Mouse (Mus musculus) spleen, postnatal 10 days (tissue): ENCODE results near the gene Apom.

Source experiments
- DNase-seq, 2 experiments: peaks; one replicate each; pipeline ENCODE4 v3.0.0; 2021 to 2022; ENCODE audit warnings: low spot score in 2 of 2

Apom gene

GRCm38 (mm10) chr17:35131500-35132173, at the start of gene Apom:
Gene Apom (minus strand): TSS chr17:35132050.
- DNase-seq = no peak

- no peak for DNase-seq
These were observed 48.2 kb upstream of the Apom start for GRCm38 (mm10) chr17:35180093-35180492.

GRCm38 (mm10) chr17:35178528-35178927, 46.7 kb upstream of the Apom start:
- DNase-seq = peak; percentile 64 to 82

DNA sequence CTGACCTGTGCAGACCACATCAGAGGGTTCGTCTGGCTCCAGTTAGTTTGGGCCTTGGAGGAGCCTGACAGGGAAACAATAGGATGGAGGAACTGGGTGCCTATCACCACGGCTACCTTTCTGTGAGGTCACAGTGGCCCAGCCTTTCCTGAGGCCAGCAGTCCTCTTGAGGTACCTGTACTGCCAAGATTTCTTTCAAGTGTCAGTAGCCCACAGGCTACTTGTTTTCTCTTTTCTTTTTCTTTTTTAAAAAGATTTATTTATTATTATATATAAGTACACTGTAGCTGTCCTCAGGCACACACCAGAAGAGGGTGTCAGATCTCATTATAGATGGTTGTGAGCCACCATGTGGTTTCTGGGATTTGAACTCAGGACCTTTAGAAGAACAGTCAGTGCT, 44.1 kb upstream of the Apom start, which contains the start of gene Aif1:
Aif1 (minus strand) TSS at position 101 of the 400 bp plus-strand sequence.
- no peak for DNase-seq

- DNase-seq = peak in 1 of 2 experiments; percentile 17
These were observed 43.5 kb upstream of the Apom start for GRCm38 (mm10) chr17:35175382-35175781.

DNA sequence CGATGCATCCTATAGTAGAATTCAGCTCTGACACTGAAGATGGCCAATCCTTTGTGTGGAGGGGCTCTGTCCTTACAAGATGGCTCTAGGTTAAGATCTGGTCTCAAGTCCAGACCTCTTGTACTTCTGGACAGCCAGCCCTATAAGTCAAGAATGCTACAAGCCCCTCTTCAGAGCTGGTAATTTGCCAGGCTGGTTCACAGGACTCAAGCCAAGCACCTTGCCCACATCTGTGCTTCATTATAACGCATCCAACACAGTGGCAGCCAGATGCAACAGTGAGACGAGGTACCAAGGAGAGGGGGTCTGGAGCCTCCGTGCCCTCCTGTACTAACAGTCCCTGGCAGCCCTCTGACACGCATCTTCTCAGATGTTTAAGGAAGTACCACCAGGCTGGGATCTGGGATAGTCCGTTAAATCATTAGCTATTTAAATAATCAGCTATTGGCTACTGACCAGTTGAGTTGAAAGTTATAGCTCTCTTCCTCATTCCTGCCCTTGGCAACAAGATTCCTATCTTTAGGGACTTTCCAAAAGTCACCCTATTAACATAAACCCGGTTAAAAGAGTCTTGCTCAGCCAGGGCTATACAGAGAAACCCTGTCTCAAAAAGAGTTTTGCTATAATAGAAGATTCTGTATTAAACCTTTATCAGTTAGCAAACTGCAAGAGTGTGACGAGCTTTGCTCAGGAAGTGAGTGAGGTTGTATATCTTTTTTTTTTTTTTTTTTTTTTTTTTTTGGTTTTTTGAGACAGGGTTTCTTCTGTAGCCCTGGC, 42.5 kb upstream of the Apom start:
- DNase-seq = peak in 1 of 2 experiments; percentile 13

- DNase-seq = peak; percentile 28 to 44
These were observed 41.5 kb upstream of the Apom start for GRCm38 (mm10) chr17:35173329-35173728.

- DNase-seq = no peak
These were observed 40.8 kb upstream of the Apom start for GRCm38 (mm10) chr17:35172445-35173234.

GRCm38 (mm10) chr17:35168541-35169207, 36.8 kb upstream of the Apom start:
- DNase-seq = peak in 1 of 2 experiments; percentile 50

DNA sequence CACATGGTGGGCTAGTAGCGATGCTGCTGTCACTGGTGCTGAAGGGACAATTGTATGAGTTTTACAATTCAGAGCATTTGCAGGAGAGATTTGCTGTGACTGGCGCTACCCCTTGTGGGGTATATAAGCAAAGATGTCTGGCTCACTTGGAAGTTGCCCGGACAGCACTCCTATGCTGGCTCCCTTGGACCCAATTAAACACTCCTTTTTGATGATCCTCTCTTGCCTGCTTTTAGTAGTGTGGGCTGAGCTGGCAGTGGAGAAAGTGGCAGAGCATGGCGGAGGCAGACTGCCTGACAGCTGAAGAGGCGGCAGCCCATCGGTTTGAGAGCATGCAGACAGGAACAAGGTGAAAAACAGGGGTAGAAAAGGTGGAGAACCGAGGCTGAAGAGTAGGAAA, 35.9 kb upstream of the Apom start:
- no peak for DNase-seq

DNA sequence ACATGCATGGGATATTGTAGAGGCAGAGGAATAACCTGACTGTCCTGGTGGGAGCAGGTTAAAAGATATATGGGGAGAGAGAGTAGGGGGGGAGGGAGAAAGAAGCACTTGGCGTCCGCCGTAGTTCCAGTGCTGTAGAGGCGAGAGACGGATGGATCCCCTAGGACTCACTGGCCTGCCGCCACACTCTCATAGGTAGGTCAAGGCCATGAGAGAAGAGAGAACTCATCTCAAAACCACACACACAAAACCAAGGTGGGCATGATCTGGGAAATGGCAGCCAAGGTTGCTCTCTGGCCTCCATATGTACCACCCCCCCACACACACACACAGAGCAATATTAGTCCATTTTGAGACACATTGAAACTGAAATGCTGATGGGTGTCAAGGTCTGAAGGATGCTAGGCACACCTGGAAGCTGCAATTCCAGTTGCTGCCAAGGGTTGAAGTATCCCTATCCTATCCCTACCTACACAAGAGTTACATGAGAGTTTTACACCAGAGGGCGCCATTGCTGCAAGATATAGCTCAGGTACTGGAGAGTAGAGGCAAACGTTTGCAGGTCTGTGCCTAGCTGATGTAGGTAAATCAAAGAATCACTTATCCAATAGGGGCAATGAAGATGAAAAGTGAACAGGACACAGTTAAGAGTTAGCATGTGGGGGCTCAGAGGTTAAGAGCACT, 34.6 kb upstream of the Apom start:
- DNase-seq = peak; percentile 47 to 80

GRCm38 (mm10) chr17:35165451-35166155, 33.8 kb upstream of the Apom start:
- DNase-seq = no peak

DNA sequence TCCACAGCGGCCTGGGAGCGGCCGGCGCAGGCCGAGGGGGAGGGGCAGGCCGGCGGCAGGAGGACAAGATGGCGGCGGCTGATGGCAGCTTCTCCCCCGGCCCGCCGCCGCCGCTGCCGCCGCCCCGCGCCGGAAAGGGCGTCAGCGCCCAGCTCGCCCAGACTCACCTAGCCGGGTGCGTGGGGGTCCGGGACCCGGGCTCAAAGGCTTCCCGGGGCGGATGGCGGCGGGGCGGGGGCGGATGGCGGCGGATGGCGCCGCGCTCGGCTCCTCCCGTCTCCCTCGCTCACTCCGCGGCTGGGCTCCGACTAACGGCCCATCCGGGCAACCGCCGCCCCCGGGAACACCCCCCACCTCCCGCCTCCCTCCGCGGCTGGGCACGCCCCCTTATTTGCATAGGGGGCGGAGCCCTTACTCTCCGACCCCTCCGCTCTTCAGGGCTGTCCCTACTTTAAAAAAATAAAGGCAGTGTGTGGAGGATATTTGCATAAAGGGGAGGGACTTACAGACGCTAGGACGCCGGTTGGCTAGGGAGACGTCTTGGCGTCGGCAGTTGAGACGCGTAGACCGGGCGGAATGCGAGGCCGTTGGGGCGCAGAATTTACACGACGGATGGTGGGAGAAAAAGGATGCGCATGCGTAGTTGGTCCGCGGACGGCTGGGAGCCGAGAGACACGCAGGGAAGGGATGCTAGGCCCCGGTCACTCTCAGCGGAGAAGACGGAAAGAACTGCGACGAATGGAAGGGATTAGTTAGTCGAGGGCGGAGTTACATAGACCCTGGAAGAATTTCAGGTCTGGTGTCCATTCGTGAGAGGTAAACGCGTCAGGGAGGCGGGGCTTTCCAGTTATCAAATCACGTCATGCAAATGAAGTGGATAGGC, 33.0 kb upstream of the Apom start, which contains the start of gene Prrc2a:
Prrc2a (minus strand) TSS at position 330 of the 883 bp plus-strand sequence.
- peak; percentile 95 to 96 for DNase-seq

DNA sequence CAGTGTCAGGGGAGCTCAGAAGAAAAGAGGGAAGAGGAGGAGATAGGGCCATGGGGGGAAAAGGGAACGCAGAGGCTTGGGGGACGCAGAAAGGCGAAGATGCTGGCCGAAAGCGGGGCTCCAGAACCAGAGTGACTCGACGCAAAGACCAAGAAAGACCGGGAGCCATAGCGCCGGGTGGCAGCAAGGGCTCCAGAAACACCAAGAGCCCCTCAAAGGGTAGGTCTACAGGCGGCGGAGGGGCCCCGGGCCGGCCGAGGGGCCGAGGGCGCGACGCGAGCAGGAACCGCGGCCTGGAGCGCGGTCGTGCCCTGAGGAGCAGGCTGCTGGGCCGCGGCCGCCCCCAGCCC, 32.3 kb upstream of the Apom start:
- no peak for DNase-seq

GRCm38 (mm10) chr17:35163326-35164081, 31.7 kb upstream of the Apom start:
- DNase-seq = peak in 1 of 2 experiments; percentile 34

GRCm38 (mm10) chr17:35162730-35163129, 30.9 kb upstream of the Apom start:
- no peak for DNase-seq

DNA sequence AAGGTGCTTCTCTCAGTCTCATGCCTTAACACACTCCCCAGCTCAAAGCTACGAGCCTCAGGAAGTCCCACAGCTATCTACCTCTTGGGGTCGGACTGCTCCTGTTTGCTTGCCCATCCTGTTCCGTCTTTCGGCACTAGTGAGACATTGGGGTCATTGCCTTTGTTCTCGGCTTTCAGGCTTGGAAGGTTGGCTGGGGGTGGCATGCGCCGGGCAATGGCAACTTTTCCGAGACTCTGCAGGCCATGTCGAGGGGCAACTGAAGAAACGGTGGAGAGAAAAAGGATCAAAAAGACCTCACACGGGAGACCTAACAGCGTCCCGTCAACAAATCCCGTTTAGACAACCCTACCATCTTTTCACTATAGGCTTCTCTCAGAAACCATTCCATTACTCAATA, 30.3 kb upstream of the Apom start:
- no peak for DNase-seq

- DNase-seq = no peak
These were observed 29.6 kb upstream of the Apom start for GRCm38 (mm10) chr17:35161421-35161820.

DNA sequence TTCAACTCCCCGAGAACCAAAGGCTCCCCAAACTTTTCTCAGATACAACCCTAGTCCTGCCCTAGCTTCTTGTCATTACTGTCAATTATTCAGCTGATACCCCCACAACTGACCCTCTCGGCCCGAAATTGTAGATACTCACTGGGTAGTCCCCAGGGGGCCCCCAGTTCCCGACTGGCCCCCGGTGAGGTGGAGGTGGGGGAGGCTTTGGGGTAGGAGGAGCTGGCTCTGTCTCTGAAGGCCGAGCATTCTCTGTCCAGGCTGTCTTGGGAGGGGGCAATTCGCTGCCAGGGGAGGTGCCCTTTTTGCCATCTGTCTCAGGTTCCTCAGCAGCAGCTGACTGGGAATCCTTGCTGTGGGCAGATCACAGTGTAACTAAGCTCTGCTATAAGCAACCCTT, 27.8 kb upstream of the Apom start:
- DNase-seq = no peak
